Mouse (Mus musculus) cerebellum, postnatal 14 days (tissue): ENCODE results near the gene Irf2bp2.
A peak's percentile ranks its signal among the peaks of the same experiment; 100 is the strongest.

Experiments
- DNase-seq, 2 experiments: peaks; one replicate each; pipeline ENCODE4 v3.0.0; 2021; ENCODE audit warnings: mixed read lengths in 2 of 2

Gene Irf2bp2

DNA sequence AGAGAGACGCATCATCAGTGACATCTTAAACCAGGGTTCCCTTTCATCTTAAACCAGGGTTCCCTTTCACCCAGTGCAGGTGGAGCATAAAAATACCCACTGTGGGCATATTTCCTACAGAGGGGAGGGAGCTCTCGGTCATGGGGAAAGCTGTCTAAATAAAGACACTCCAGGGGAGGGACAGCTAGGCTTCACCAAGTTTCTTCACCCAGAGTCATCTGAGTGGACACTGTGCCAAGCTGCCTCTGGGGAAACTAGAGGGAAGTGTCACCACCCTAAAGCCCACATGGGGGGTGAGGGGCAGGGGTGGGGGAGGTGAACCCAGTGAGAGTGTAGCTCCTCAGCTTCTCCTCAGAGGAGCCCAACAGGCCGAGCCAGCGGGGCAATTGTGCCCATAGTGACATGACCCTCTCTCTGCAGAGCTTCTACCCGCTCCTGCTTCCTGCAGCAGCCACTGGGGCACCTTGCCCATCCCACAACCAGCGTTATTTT is 27.8 kb downstream of the Irf2bp2 start:
- no peak for DNase-seq

DNA sequence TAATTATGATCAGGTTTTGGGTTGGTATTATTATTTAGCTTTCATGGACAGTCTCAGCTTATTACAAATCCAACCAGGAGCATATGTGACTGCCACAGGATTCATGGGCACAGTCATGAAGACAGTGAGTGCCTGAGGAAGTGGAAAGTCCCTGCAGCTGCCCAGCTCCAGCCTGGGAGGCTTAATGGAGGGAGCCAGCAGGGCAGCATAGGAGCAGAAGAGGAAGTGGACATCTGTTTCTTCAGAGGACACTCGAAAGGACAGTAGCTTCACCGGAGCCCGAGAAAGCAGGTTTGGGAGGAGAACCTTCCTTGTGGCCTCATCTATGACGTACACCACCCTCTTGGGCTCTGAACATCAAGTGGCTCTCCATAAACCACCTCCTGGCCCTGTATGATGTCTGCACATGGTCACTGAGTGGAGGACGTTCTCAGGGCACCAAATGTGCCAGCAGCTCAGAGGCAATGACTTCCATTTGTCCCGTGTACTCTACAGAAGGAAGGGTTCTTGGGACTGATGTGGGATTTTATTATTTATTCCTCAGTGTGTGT is 28.5 kb downstream of the Irf2bp2 start:
- DNase-seq = no peak

DNA sequence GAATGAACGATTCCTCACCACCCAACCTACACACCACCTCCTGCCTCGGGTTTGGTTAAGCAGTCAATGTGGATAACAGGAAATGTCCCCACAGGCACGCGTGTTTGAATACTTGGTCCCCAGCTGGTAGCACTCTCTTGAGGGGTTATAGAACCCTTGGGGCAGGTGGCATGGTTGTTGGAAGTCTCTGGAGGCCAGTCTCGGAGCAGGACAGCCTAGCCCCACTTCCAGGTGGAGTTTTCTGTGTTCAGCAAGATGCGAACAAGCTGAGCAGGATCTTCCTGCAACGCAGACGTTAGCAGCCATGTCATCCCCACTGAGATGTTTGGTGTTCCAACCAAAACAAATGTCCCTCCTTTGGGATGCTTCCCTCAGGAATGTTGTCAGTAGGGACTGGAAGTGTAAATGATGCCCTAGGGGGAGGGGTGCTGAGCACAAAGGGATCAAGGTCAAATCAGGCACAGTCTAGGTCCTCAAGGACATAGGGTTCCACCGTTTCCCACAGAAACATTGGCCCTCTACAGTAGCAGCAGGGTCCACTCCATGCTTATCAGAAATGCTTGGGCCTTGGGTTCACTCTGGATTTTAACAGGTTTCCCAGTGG is 29.1 kb downstream of the Irf2bp2 start:
- DNase-seq = no peak

DNA sequence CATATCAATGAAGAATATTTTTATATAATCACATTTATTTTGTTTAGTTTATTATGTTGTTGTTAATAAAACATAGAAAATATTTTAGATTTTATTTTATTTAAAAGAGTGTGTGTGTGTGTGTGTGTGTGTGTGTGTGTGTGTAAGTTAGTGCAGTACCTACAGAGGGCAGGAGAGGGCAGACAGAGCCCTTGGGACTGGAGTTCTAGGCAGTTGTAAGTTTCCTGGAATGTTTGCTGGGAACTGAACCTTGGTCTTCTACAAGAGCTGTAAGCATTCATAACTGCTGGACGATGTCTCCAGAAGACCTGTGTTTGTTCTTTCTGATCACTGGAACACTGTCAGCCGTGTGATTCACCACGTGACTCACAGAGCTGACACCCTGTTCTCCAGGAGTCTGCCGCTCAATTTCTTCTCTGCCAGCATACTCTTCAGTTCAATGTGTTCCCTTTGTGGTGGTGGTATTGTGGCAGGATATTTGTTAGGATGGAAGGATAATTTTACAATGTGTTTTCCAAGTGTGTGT is 32.4 kb downstream of the Irf2bp2 start:
- DNase-seq = no peak

DNA sequence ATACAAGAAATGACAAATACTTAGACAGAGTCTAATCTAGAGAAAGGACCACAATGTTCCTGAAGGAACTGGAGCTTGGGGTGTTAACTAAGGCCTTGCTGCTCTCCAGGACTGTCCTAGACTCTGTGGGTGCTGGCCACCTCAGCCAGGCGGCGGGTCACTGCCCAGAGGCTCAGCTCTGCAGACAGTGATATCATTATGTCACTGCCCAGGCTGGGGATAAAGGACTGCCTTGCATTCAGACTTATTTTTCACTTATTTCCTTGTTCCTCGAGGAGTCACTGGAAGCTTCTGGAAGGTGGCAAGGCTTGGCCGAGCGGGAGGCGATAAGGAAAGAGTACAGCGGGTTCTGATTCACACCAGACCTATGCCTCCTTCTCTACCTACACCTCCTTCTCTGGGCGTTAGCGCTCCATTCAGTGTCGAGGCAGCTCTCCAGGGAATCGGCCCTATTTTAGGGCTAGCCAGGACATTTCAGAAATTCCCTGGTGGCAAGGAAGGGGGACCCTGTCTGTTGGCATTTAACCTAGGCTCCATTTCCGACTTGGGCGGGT is 35.3 kb downstream of the Irf2bp2 start:
- DNase-seq = no peak

DNA sequence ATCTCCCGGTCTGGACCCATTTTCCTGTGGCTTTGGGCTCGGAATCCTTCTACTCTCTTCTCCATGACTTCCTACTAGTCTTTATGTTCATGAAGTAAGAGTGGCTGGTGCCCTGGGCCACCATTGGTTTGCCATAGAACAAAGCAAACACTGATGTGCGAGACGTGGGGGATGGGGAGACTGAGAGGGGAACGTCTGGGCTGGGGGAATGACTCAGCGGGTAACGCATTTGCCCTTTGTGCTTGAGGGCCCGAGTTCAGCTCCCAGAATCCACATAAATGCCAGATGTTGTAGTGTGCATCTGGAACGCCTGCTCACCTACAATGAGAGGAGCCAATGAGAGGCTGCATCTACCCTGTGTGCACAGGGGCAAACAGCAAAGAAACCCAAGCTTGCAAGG is 36.4 kb downstream of the Irf2bp2 start:
- no peak for DNase-seq

DNA sequence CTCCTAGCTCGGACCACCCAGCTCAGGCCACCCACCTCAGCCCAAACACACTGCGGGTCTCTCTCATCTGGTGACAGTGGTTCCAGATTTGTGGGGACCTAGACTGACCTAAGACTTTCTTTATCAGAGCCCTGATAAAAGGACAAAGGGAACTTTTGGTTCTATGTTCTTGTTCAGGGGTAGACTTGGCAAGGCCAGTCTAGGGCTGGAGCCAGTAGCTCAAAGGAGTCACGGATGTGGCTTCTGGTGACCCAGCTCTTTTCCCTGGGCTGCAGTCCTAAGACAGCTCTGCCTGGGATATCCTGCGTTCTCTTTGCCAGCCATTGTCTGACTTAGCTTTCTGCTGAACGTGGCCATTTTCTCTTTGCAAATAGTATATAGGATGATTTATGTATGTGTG is 37.1 kb downstream of the Irf2bp2 start:
- DNase-seq = no peak

DNA sequence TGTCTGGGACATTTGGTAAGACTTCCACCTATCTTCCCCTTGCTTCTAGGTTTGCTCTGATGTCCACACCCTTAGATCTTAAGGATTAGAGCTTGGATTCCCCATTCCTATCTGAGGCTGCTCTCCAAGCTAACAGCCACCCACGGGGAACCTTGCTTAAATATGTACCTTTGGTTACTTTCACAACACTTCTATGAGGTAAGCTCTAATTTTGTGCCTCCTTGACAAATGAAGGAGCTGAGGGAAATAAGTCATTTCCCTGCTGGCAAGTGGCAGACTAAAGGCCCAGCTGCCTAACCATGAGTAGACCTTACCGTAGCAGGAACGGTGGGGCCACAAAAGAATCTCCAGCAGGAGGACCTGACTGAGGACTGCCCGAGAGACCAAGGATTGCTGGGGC is 39.0 kb downstream of the Irf2bp2 start:
- no peak for DNase-seq

DNA sequence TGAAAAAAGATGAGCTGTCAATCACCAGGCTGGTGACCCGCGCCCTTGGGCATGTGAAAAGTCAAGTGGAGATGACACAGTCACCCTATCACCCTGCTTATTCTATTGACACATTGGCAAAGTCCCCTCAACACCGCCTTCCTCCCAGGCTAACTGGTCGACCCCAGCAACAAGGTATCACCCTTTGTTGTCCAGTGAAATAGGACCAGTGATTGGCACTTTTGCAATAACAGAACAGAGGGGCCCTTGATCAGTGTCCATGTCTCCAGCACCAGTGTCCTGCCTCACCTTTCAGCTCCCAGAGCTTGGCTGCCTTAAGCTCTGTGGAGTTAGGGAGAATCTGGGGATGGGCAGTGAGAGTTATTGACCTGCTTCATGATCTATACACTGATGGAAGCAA is 41.9 kb downstream of the Irf2bp2 start:
- DNase-seq = no peak

DNA sequence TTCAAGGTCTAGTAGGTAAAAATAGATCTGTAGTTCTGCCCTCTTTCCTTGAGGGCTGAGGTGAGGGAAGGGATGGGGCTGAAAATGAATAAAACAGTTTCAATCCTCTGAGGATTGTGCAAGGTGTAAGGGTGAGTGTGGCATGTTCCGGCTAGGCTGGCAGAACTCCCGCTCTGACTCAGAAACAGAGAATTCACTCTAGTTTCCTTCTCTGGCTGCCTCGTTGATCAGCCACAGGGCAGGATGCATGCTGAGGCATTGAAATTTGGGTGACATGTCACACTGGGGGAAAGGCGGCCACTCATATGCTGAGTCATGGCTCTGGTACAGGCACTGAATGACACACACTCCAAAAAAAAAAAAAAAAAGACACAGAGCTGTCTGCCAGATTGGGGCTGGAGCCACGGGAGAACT is 42.8 kb downstream of the Irf2bp2 start:
- DNase-seq = no peak

DNA sequence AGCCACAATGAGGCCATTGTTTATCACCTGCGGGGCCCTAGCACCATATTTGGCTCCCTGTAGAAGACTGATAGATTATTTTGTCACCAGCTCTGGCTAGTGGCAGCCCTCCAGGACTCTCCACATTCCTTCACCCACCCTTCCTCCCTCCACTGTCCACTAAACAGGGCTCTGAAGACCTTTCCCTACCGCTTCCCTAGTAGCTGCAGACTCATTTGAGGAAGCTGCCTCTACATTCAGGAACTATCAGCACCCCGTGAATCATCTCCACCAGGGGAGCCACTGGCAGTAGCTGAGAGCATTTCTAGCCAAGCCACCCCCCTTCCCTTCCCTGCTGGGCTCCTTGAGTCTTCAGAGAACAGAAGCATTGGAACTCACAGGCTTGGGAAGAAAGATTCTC is 45.9 kb downstream of the Irf2bp2 start:
- DNase-seq = no peak

DNA sequence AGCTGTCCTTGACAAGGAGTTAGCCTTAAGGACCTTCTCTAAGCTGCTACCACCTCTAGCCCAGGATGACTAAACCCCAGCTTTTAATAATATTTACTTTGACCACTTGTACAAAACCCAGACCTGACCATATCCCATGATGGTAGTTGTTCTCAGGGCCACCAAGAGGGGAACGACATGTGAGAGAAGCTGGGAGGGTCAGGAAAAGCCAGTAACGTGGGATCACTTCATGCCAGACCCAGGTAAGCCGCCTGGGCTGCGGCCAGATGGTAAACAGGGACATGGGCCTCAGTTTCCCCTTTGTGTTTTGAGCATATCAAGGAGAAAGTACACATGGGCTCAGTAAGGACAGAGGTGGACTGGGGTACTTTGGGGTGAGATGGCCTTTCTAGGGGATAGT is 46.4 kb downstream of the Irf2bp2 start:
- no peak for DNase-seq

DNA sequence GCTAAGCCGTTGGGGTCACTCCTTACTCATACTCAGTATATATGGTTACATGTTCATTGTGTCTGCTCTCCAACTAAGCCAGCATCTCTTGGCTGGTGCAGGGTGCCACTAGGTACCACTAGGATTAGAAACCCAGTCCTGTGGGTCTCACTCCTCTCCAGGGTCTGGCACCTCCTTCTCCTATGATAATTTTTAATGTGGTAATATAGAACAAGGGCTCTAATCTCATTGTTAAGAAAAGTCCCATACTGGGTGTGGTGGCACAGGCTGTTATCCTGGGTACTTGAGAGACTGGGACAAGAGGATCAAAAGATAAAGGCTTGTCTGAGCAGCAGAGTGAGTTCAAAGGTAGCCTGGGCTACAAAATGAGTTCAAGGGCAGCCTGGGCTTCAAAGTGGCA is 47.3 kb downstream of the Irf2bp2 start:
- DNase-seq = no peak

DNA sequence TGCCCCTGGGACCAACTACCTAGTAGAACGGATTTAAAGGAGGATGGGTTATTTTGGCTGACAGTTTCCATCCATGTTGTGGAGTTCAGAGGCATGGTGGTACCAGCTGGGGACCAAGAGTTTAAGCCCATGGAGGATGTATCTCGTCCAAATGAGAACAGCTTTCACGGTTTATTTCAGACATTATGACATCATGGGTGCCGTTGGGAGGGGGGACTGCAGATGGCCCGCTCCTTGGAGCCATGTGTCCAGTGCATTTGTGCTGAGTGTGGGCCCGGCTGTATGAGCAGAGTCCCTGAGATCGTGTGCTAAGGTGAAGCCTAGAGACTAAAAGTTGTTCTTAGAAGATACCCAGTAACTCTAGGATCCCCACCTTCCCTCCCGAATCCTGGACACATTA is 50.4 kb downstream of the Irf2bp2 start:
- peak; percentile 65 to 73 for DNase-seq

DNA sequence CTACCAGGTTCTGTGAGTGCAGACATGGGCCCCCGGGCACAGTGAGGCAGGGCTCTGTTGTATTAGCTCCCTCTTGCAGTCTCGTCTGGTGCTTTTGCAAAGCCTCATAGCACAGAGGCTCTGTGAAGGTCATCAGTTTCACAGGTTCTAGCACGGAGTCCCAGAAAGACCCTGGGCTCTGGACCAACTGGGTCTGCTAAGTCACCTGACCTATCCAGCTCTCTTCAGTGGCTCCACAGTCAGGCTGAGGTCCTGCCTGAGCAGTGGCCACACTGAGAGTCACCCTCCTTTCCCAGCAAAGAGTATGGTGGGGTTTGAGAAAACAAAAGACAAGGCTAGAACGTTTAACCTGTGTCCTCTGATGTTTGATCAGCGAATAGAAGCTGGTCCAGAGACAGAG is 51.0 kb downstream of the Irf2bp2 start:
- DNase-seq = no peak

DNA sequence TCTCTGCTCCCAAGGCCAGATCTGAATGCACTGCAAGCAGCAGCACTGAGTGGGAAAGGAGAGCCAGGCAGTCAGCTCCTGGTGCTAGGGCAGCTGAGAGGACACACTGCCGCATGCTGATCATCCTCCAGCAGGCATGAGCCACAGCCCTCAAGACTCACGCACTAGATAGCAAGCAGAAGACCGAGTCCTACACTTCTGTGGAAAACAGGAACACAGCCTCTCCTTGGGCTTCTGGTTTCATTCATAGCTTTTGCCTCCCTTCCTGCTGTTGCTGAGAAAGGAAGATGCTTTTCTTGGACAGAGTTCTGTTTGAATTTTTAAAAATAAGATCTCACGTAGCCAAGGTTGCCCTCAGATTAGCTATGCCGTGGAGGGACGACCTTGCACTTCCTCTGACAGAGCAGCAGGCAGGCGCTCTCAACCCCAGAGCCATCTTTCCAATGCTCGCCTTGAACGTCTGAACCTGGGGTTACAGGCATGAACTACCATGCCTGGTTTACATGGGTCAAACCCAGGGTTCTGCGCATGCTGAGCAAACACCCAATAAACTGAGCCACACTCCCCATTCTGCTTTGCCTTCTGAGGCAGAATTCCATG is 51.6 kb downstream of the Irf2bp2 start:
- DNase-seq = no peak

DNA sequence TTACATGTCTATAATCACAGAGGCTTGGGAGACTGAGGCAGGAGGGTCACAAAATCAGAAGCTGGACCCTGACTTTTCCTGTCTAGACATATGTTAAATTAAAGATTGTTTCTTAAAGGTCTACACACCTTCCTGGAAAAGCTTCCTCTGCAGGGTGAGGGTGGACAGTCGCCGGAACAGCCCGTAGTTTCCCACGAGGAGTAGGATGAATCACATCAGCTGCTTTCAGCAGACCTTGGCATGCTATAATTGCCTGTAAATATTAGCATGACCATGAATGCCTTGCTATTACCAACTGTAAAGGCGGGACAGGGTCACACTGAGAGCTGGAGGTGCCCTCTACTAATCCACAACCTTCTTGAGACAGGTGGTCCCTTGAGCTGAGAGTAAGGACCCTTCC is 53.5 kb downstream of the Irf2bp2 start:
- no peak for DNase-seq

DNA sequence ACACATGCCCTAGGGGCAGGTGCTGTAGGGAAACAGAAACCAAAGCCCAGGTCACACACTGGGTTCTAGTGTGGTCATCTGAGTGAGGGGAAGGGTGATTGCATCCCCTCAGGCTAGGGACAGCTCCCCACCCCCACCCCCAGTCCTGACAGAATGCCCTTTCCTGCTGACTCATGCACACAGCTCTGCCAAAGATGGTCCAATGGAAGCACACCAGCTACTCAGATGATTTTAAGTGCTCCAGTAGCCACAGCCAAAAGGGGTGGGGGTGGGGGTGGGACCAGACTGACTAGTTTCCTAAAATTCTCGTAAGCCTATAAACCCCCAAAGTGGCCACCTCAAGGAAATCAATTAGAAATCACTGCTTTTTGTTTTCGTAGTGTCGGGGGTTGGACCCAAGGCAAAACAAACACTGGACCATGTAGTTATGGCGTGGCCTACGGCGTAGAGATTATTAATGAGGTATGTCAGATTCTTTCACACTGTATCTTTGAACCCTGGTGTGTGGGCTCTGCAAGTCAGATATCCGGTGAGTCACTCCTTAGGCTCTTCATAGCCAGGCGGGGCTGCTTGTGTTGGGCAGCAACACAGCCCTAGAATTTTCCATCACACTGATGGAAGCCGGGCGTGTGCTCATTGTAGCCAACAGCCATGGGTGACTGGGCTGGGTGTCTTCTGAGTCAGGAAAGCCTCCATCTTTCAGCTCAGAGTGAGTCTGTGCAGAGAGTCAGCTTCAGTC is 54.3 kb downstream of the Irf2bp2 start:
- no peak for DNase-seq

DNA sequence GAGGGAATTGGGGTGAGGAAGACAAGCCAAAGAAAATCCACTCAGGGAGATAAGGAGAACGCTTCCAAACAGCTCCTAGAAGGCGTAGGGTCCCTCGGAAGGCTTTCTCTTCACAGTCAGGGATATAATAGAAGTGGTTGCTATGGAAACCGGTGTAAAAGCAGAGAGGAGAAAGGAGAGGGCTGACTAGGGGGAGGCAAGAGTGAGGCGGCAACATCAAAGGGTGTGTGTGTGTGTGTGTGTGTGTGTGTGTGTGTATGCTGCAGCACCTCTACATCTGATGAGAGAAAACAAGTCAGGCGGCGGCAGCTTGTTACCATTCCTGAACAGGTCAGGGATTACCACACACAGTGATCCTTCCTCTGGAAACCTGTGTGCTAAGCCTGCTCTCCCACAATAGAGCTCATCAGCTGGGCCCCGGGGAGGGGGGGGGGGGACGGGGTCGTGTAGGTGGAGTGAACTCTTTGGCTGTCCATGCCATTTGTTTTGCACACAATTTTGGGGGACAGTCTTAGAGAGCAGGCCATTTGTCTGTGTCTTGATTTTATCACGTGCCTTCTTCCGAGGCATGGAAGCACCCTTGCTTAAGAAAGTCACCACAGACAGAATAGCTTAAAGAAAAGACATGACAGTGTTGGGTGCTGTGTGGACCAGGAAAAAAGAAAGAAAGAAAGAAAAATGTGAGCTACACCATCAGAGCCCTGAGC is 55.0 kb downstream of the Irf2bp2 start:
- DNase-seq = no peak
